Mouse (Mus musculus) stomach, embryonic 15.5 days (tissue): ENCODE data around the gene Podn. TPM values are rescaled to one million over a fixed set of nuclear protein-coding genes. Genes with fewer than 3 reads are reported as not detected.

ENCODE experiments used
- ATAC-seq: fragments of 200-750 bp; cut with Nextera tagmentation; 2 replicates; pipeline ENCODE4 v1.8.0; 2017; ENCODE audit warnings: low read depth, moderate number of reproducible peaks, moderate TSS enrichment; ENCODE audit not compliant: insufficient read depth, low FRiP score
- H3K27ac ChIP-seq: fragments of 300-500 bp; sonication (generic); 2 replicates; pipeline ENCODE4 v1.5.1; 2015; ENCODE audit warnings: mild to moderate bottlenecking, inconsistent platforms
- H3K27me3 ChIP-seq: fragments of 300-500 bp; sonication (generic); replicated peaks from 2 replicates; pipeline ENCODE4 v1.6.1; 2015; ENCODE audit warnings: inconsistent platforms
- H3K36me3 ChIP-seq: fragments of 300-500 bp; sonication (generic); 2 replicates; pipeline ENCODE4 v1.6.1; 2015; ENCODE audit warnings: inconsistent platforms
- H3K4me1 ChIP-seq: fragments of 300-500 bp; sonication (generic); 2 replicates; pipeline ENCODE4 v1.6.1; 2015; ENCODE audit warnings: inconsistent platforms
- H3K4me2 ChIP-seq: fragments of 300-500 bp; sonication (generic); 2 replicates; pipeline ENCODE4 v1.6.1; 2015; ENCODE audit warnings: mild to moderate bottlenecking, inconsistent platforms
- H3K4me3 ChIP-seq: fragments of 300-500 bp; sonication (generic); replicated peaks from 2 replicates; pipeline ENCODE4 v1.5.1; 2015; ENCODE audit warnings: inconsistent platforms
- H3K9ac ChIP-seq: fragments of 300-500 bp; sonication (generic); 2 replicates; pipeline ENCODE4 v1.6.1; 2015; ENCODE audit warnings: inconsistent platforms
- H3K9me3 ChIP-seq: fragments of 300-500 bp; sonication (generic); 2 replicates; pipeline ENCODE4 v1.6.1; 2016; ENCODE audit warnings: inconsistent platforms
- WGBS: fragments of 180-500 bp; shearing (Covaris S2); methylation state at CpG from one replicate; pipeline ENCODE4 v1.1.7; 2015; 5-methylcytosine and 5-hydroxymethylcytosine counted together
- microRNA-seq: library from miRNA; unstranded; fragments of <30 nt; microRNA quantifications from one replicate; pipeline ENCODE4, GENCODE M21; 2016
- polyA plus RNA-seq: library from polyadenylated mRNA; unstranded; fragments of >200 nt; fragmentation: Nextera tagmentation; extraction: Ambion mirVana; gene quantifications from 2 replicates; pipeline ENCODE4 v1.2.1, GENCODE M21; 2015

Podn gene
- polyA plus RNA-seq, 1 experiment from 2014 or later, result 1.1 TPM

DNA sequence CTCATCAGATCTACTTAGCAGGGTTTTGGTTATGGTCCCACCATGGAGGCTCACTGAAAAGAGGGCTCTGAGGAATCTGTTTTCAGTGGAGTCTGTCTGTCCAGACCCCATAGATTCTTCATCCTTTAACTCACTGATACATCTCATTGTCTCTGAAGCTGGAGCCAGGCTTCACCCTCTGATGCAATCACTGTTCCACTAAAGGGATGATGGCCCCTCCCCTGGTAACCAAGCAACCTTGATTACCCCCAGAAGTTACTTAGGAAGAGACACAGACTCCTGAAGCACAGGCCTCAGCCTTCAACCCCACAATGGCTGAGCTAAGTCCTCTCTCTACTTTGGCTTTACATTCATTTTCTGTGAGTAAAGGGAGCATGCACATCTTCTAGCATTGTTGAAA, 126.5 kb downstream of the Podn start:
- Histone ChIP-seq H3K9me3 (no peaks in the 10 kb centered on the region), H3K27ac (no peak overlapping the region), H3K4me1 (no peaks in the 10 kb centered on the region), H3K36me3 (no peaks in the 10 kb centered on the region), H3K4me3 (no peak overlapping the region), H3K4me2 (no peak overlapping the region), H3K27me3 (no peaks in the 10 kb centered on the region), H3K9ac (no peak overlapping the region)
- no peak for ATAC-seq

DNA sequence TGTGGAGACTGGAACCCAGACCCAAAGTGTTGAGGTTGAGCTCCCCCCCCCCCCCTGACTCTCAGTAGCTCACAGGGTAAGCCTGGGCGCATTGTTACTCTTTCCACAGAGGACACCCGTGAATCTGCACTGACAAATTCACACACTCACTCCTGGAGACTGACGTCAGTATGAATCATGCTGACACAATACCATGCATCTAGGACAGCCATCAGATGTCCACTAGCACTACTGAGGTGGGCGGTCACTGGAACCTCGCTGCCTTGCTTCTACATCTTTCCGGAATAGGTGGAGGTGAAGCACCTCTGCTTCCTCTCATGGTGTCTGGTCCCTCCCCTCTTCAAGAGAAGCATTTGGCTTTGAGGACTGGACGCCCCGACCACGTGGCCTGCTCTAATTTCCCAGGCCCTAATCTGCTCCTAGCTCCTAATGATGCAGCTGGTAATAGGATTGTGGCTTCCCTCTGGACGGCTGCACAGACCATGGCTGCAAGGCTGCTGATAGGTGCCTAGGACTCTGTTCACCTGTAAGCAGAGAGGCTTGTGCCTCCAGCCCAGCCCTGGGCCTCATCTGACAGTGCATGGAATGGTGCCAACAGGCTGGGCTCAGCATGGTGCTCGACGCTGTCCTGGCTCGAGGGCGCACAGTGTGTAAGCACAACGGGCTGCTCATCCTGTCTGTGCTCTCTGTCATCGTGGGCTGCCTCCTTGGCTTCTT, 128.1 kb downstream of the Podn start, which contains the start of gene Slc1a7:
Gene Slc1a7, plus strand, starts transcription at position 367 of the 717 bp plus-strand sequence.
- Histone ChIP-seq H3K9me3 (no peaks in the 10 kb centered on the region), H3K27ac (no peak within 1 kb of the TSS), H3K4me2 (no peak within 1 kb of the TSS), H3K36me3 (no peaks in the 10 kb centered on the region), H3K27me3 (no peaks in the 10 kb centered on the region), H3K4me3 (no peak within 1 kb of the TSS), H3K4me1 (no peaks in the 10 kb centered on the region), H3K9ac (no peak within 1 kb of the TSS)
- 81% methylated on average over 16 of the region's 16 CpGs for WGBS
- no peak for ATAC-seq

DNA sequence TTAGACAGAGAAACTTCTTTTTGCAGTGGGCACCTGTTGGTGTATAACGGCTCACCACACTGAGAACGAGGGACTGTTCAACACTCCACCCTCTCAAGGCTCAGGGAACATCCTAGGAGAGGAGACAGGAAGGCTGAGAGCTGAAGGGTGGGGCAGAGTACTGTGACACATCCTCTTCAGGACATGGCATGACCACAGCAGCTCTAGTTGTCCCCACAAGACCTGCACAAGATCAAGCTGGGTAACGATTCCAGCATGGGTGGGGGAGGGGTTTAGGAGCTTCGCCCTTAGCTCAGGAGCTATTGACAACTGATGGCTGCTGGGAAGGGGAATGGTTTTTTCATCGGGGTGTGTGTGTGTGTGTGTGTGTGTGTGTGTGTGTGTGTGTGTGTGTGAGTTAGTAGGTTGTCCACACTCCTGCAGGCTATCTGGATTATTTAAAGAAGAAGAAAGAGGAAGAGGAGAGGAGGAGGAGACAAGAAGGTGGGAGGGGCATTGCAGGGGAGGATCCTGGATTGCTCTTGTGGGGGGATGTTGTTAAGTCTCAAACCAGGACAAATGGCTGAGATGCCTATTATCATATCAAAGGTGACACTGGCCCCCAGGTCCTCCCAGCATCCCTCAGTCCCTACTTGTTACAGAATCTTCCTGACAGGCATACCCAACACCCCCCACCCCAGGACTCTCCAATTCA, 129.7 kb downstream of the Podn start:
- Histone ChIP-seq H3K4me3 (no peak overlapping the region), H3K4me2 (no peak overlapping the region), H3K36me3 (no peaks in the 10 kb centered on the region), H3K9ac (no peak overlapping the region), H3K4me1 (0 out of 2 replicates have a peak, but pooled peaks cover 8% of the 10 kb centered on the region), H3K9me3 (no peaks in the 10 kb centered on the region), H3K27me3 (no peaks in the 10 kb centered on the region), H3K27ac (no peak overlapping the region)
- ATAC-seq, result no peak
- 55% methylated on average over 5 of the region's 5 CpGs for WGBS

Small RNA genes lying within 50 kb of the gene (microRNA-seq; reads per million reads assigned to microRNA genes)
- gene Mir6397, result not detected

Other genes with a start within 250 kb of the Podn start
- gene Magoh, start 216.7 kb downstream of the Podn start, polyA plus RNA-seq, result 181 and 193 TPM in 2 replicates
- gene 0610037L13Rik, start 206.6 kb downstream of the Podn start, polyA plus RNA-seq, result 115 and 118 TPM in 2 replicates
- 58.7 and 62.0 TPM in 2 replicates for gene Cpt2, start 172.8 kb downstream of the Podn start, polyA plus RNA-seq
- 0.08 and 0.21 TPM in 2 replicates for gene Slc1a7, start 128.1 kb downstream of the Podn start, polyA plus RNA-seq
- gene Scp2, start 48.6 kb upstream of the Podn start, polyA plus RNA-seq, result 232 and 240 TPM in 2 replicates
- 36.2 and 41.2 TPM in 2 replicates for gene Echdc2, start 69.0 kb upstream of the Podn start, polyA plus RNA-seq
- gene Zyg11a, start 121.6 kb upstream of the Podn start, polyA plus RNA-seq, result 0.27 TPM in 2 replicates
- gene Zyg11b, start 204.7 kb upstream of the Podn start, polyA plus RNA-seq, result 9.7 and 11.4 TPM in 2 replicates
- 45.3 and 53.9 TPM in 2 replicates for gene Coa7, start 231.7 kb upstream of the Podn start, polyA plus RNA-seq